Mouse (Mus musculus) neural tube, embryonic 15.5 days (tissue): Measurements from ENCODE around the gene Il12rb1. TPM values are rescaled to one million over a fixed set of nuclear protein-coding genes. Genes with fewer than 3 reads are reported as not detected.

Experiments
- ATAC-seq: fragments of 200-750 bp; cut with Nextera tagmentation; 2 replicates; pipeline ENCODE4 v1.8.0; 2017; ENCODE audit warnings: mild to moderate bottlenecking, moderate TSS enrichment, moderate library complexity; ENCODE audit not compliant: low FRiP score
- H3K27ac ChIP-seq: fragments of 300-500 bp; sonication (generic); replicated peaks from 2 replicates; pipeline ENCODE4 v1.5.1; 2015; ENCODE audit warnings: mild to moderate bottlenecking, inconsistent platforms
- H3K27me3 ChIP-seq: fragments of 300-500 bp; sonication (generic); replicated peaks from 2 replicates; pipeline ENCODE4 v1.6.1; 2015; ENCODE audit warnings: inconsistent platforms
- H3K36me3 ChIP-seq: fragments of 300-500 bp; sonication (generic); 2 replicates; pipeline ENCODE4 v1.6.1; 2015; ENCODE audit warnings: inconsistent platforms
- H3K4me1 ChIP-seq: fragments of 300-500 bp; sonication (generic); 2 replicates; pipeline ENCODE4 v1.6.1; 2015; ENCODE audit warnings: inconsistent platforms
- H3K4me2 ChIP-seq: fragments of 300-500 bp; sonication (generic); 2 replicates; pipeline ENCODE4 v1.6.1; 2015; ENCODE audit warnings: inconsistent platforms, mild to moderate bottlenecking, moderate library complexity
- H3K4me3 ChIP-seq: fragments of 300-500 bp; sonication (generic); replicated peaks from 2 replicates; pipeline ENCODE4 v1.5.1; 2015; ENCODE audit warnings: mild to moderate bottlenecking, inconsistent platforms
- H3K9ac ChIP-seq: fragments of 300-500 bp; sonication (generic); replicated peaks from 2 replicates; pipeline ENCODE4 v1.6.1; 2015; ENCODE audit warnings: mild to moderate bottlenecking, inconsistent platforms
- H3K9me3 ChIP-seq: fragments of 300-500 bp; sonication (generic); replicated peaks from 2 replicates; pipeline ENCODE4 v1.6.1; 2016; ENCODE audit warnings: inconsistent platforms
- WGBS: fragments of 180-500 bp; shearing (Covaris S2); methylation state at CpG from one replicate; pipeline ENCODE4 v1.1.7; 2015; ENCODE audit warnings: mixed read lengths; 5-methylcytosine and 5-hydroxymethylcytosine counted together
- polyA plus RNA-seq: library from polyadenylated mRNA; unstranded; fragments of >200 nt; fragmentation: Nextera tagmentation; extraction: Ambion mirVana; gene quantifications from 2 replicates; pipeline ENCODE4 v1.2.1, GENCODE M21; 2015

The Il12rb1 gene
- polyA plus RNA-seq, 1 experiment from 2014 or later, result 0.14 TPM

DNA sequence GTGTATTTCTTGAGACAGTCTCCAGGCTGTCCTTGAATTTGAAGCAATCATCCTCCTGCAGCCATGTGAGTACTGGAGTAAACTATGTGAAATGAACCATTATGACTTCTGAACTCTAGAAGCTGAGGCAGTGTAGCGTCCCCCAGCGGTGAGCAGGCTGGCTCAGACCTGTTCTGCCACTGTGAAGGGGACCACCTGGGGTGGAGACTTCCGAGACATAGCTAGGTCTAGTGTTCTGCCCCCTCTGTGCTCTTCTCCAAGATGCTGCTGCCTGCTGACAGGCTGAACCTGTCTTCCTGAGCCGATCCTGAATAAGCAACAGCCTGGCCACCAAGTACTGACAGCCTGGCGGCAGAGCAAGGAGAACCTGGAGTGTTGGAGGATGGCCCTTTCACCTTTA, 36.9 kb downstream of the Il12rb1 start:
- Histone ChIP-seq H3K4me2 (no peak overlapping the region), H3K9me3 (no peaks in the 10 kb centered on the region), H3K4me1 (peaks cover 16% of the 10 kb centered on the region), H3K27ac (no peak overlapping the region), H3K27me3 (no peaks in the 10 kb centered on the region), H3K4me3 (no peak overlapping the region), H3K9ac (no peak overlapping the region), H3K36me3 (peaks cover 7% of the 10 kb centered on the region; the same call in 1 of the 2 replicates)
- no peak for ATAC-seq
- WGBS, result 40% methylated on average over 5 of the region's 5 CpGs

DNA sequence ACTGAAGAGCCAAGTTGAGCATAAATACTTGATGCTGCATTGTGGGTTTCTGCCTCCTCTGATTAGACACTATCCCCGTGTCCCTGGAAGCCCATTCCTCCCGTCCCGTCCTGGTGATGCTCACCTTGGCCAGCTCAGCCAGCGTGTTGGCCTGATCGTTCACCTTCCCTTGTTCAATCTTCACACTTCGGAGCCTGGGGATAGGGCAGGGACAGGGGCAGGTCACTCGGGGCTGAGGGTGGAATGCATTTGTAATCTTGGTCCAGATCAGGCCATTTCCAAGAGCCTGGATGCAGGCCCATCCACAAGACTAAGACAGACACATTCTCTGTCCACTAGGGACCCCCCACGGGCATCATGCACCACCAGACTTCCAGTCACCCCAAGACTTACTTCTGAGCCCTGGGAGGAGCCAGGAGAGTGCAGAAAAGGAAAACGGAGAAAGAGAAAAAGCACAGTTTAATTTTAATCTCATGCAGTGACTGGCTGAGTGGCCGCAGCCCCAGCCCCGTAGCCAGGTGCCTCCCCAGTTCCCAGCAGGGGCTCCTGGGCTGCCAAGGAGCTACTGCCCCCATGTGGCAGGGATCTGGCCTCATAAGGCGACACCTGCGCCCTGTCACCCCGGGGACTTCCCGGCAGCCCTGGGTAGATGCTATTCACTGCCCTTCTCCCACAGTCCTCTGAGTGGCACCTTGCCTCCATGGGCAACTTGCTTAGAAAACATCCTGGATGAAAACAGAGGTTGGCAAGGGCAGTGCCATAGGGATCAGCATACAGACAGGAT, 38.3 kb downstream of the Il12rb1 start:
- H3K9me3 ChIP-seq, result no peaks in the 10 kb centered on the region

DNA sequence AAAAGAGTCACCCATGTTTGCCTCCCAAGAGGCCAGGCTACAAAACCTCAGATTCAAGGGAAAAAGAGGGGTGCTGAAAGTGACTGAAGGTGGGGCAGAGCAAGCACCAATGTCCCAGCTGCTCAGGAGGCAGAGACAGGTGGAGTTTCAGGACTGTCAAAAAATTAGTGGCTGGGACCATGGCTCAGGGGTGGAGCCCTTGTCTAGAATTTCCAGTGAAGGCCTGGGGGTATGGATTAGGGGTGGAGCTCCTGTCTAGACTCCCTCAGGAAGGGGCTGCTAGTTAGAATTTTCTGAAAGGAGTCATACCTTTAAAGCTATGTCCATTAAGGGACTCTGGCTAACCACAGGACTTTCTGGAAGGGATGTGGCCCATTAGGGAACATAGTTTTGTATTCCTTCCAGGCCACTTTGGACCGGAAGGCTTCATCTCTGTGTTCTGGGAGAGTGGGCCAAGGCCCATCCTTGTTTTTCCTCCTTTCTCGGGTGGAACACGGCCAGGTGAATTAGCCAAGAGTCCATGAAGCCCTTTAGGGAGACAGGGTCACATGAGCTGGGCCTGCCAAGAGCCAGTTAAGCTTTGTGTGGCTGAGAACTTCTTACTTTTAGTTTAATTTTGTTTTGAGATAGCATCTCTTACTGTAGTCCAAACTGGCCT, 41.2 kb downstream of the Il12rb1 start:
- peaks cover 12% of the 10 kb centered on the region; the same call in 1 of the 2 replicates for H3K36me3 ChIP-seq
- H3K27me3 ChIP-seq, result no peaks in the 10 kb centered on the region
- H3K4me2 ChIP-seq, result no peak overlapping the region
- no peak overlapping the region for H3K4me3 ChIP-seq
- WGBS, result 86% methylated on average over 3 of the region's 3 CpGs
- H3K27ac ChIP-seq, result no peak overlapping the region
- no peak for ATAC-seq
- no peaks in the 10 kb centered on the region for H3K9me3 ChIP-seq
- no peak overlapping the region for H3K9ac ChIP-seq
- peaks cover 8% of the 10 kb centered on the region; the same call in 1 of the 2 replicates for H3K4me1 ChIP-seq

More for the DNA sequence above, 38.3 kb downstream of the Il12rb1 start:
- Histone ChIP-seq H3K4me3 (no peak overlapping the region), H3K4me1 (peaks cover 4% of the 10 kb centered on the region; the same call in 1 of the 2 replicates), H3K27me3 (no peaks in the 10 kb centered on the region), H3K4me2 (no peak overlapping the region), H3K9ac (no peak overlapping the region), H3K36me3 (peaks cover 10% of the 10 kb centered on the region; the same call in 1 of the 2 replicates), H3K27ac (no peak overlapping the region)
- no peak for ATAC-seq
- 57% methylated on average over 15 of the region's 15 CpGs for WGBS

DNA sequence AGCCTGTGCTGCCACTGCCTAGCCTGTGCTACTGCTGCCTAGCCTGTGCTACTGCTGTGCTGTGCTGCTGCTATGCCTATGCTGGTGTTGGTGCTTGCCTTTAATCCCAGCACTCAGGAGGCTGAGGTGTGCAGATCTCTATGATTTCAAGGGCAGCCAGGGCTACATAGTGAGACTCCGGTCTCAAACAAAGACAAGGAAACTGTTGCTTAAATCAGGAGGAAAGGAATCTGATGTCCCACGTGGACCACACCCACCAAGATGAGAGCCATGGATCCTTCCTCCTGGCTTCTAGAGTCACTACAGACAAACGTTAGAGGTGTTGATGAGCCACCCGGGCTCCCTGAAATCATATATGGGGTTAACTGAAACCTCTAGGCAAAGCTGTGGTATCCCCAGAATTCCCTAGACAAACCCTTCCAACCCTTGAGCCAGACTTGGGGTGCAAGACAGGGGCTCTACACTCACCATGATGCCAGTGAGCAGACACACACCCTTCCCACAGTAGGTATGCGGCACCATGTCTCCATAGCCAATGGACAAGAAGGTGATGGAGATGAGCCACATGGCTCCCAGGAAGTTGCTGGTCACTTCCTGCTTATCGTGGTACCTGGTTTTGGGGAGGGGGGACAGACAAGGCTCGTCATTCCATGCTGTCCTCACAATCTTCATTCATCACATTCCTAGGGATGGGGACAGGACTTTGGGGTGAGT, 42.0 kb downstream of the Il12rb1 start:
- 84% methylated on average over 7 of the region's 7 CpGs for WGBS
- Histone ChIP-seq H3K9ac (no peak overlapping the region), H3K9me3 (no peaks in the 10 kb centered on the region), H3K27ac (no peak overlapping the region), H3K4me2 (no peak overlapping the region), H3K36me3 (peaks cover 12% of the 10 kb centered on the region; the same call in 1 of the 2 replicates), H3K4me3 (no peak overlapping the region), H3K4me1 (peaks cover 8% of the 10 kb centered on the region), H3K27me3 (no peaks in the 10 kb centered on the region)
- no peak for ATAC-seq

DNA sequence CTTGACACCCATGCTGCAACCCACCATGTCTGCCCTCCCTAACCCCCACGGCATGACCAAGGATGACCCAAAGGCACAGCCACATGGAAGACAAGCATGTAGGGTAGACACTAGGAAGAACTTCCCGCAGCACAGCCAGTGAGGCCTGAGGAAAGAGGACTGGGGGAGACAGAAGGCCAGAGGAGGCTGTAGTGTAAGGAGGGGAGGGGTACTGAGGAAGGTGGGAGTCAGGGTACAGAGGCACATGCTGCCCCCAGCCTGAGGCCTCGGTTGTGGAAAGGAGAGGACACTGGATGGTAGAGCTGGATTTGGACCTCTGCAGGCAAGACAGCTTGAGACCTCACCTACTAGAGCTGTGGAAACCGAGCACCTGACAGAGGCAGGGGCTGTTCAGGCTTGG, 42.7 kb downstream of the Il12rb1 start:
- no peaks in the 10 kb centered on the region for H3K9me3 ChIP-seq
- H3K27ac ChIP-seq, result no peak overlapping the region
- no peak overlapping the region for H3K4me2 ChIP-seq
- peaks cover 12% of the 10 kb centered on the region; the same call in 1 of the 2 replicates for H3K36me3 ChIP-seq
- H3K4me3 ChIP-seq, result no peak overlapping the region
- peaks cover 10% of the 10 kb centered on the region for H3K4me1 ChIP-seq
- no peaks in the 10 kb centered on the region for H3K27me3 ChIP-seq
- no peak for ATAC-seq
- no peak overlapping the region for H3K9ac ChIP-seq
- 85% methylated on average over 4 of the region's 4 CpGs for WGBS

DNA sequence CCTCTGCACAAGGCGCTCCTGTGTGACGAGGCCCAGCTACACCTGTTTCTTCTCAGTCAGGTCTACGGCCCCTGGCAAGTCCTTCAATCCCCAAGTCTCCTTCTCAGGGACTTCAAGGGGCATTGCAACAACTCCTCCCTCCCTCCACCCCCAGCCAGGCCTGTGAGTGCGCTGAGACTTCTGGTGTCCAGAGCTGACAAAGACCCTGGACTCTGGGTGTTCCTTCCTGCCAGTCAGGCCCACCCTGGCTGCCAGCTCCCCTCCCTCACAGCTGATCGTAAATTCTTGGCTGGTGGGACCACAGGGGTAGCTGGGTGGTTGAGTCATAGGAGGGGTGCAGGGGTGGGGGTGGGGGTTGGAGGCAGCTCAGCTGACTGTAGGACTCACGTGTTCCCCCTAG, 43.6 kb downstream of the Il12rb1 start:
- no peak for ATAC-seq
- WGBS, result 45% methylated on average over 6 of the region's 6 CpGs
- Histone ChIP-seq H3K27me3 (no peaks in the 10 kb centered on the region), H3K4me1 (peaks cover 17% of the 10 kb centered on the region), H3K36me3 (peaks cover 12% of the 10 kb centered on the region; the same call in 1 of the 2 replicates), H3K9ac (no peak overlapping the region), H3K4me2 (no peak overlapping the region), H3K4me3 (no peak overlapping the region), H3K9me3 (no peaks in the 10 kb centered on the region), H3K27ac (no peak overlapping the region)

DNA sequence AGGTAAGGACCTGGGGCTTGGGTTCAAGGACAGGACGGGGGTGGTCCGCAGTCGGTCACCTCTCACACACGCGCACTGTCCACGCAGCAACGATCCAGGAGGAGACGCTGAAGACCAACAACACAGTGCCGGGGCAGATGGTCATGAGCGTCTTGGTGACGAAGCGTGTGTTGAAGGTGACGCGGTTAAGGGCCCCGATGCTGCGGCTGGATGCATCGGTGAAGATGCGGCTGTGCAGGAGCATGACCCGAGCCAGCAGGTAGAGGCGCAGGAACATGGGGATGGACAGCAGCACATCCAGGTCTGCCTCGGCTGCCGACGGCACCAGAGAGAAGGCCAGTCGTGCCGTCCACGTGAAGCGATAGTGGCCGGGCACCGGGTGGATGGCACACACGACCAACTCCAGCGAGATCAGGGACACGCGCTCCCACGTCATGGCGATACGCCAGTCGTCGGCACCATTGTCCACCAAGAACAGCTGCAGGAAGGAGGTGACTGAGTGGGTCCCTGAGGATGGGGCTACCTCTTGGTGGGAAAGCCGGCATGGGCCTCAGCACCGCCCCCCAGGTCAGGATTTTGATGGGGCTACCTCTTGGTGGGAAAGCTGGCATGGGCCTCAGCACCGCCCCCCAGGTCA, 44.5 kb downstream of the Il12rb1 start:
- H3K4me3 ChIP-seq, result no peak overlapping the region
- no peaks in the 10 kb centered on the region for H3K27me3 ChIP-seq
- H3K9ac ChIP-seq, result no peak overlapping the region
- no peaks in the 10 kb centered on the region for H3K9me3 ChIP-seq
- no peak for ATAC-seq
- H3K27ac ChIP-seq, result no peak overlapping the region
- peaks cover 26% of the 10 kb centered on the region for H3K4me1 ChIP-seq
- H3K36me3 ChIP-seq, result peaks cover 12% of the 10 kb centered on the region; the same call in 1 of the 2 replicates
- H3K4me2 ChIP-seq, result no peak overlapping the region
- WGBS, result 93% methylated on average over 41 of the region's 41 CpGs

DNA sequence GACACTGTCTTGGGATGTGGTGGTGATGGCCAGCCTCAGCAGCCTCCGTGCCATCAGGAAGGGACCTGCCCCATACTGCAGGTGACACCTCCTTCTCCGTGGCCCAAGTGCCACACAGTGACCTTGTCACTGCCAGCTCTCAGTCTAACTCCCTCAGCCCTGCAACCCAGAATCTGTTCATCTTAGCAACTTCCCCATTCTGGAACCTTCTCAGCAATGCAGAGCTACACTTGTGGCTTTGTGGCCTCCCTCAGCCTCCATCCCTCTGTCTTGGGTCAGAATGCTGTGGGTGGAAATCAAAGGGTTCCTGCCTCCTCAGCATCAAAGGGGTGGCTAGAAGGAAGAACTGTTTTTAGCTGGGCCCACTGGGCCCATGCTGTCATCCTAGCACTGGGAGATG, 45.6 kb downstream of the Il12rb1 start:
- H3K9me3 ChIP-seq, result no peaks in the 10 kb centered on the region
- no peak overlapping the region for H3K27ac ChIP-seq
- ATAC-seq, result no peak
- peaks cover 12% of the 10 kb centered on the region; the same call in 1 of the 2 replicates for H3K36me3 ChIP-seq
- H3K9ac ChIP-seq, result no peak overlapping the region
- no peaks in the 10 kb centered on the region for H3K27me3 ChIP-seq
- peaks cover 37% of the 10 kb centered on the region for H3K4me1 ChIP-seq
- no peak overlapping the region for H3K4me3 ChIP-seq
- 76% methylated on average over 2 of the region's 2 CpGs for WGBS
- H3K4me2 ChIP-seq, result no peak overlapping the region

DNA sequence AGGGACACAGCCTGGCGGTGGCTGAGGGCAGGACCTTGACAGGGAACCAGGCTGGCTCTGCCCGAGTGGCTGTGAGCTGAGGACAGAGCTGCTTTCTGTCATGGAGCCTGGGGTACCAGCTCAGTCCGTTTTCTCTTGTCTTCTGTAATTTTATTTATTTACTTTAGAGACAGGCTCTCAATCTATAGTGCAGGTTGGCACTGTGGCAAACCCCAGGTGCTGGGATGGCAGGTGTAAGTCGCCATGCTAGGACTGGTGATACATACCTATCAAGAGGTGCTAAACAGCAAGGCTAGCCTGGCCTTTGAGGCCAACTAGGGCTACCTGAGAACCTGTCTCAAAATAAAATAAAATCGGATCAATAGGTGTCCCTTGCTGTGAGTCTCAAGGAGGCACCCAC, 47.8 kb downstream of the Il12rb1 start:
- H3K4me2 ChIP-seq, result peak overlapping the region; percentile 89
- no peaks in the 10 kb centered on the region for H3K27me3 ChIP-seq
- 65% methylated on average over 5 of the region's 5 CpGs for WGBS
- peak overlapping the region; percentile 54 for H3K4me3 ChIP-seq
- no peaks in the 10 kb centered on the region for H3K9me3 ChIP-seq
- H3K4me1 ChIP-seq, result peaks cover 40% of the 10 kb centered on the region
- H3K27ac ChIP-seq, result no peak overlapping the region
- no peak for ATAC-seq
- H3K9ac ChIP-seq, result no peak overlapping the region
- H3K36me3 ChIP-seq, result peaks cover 7% of the 10 kb centered on the region; the same call in 1 of the 2 replicates

DNA sequence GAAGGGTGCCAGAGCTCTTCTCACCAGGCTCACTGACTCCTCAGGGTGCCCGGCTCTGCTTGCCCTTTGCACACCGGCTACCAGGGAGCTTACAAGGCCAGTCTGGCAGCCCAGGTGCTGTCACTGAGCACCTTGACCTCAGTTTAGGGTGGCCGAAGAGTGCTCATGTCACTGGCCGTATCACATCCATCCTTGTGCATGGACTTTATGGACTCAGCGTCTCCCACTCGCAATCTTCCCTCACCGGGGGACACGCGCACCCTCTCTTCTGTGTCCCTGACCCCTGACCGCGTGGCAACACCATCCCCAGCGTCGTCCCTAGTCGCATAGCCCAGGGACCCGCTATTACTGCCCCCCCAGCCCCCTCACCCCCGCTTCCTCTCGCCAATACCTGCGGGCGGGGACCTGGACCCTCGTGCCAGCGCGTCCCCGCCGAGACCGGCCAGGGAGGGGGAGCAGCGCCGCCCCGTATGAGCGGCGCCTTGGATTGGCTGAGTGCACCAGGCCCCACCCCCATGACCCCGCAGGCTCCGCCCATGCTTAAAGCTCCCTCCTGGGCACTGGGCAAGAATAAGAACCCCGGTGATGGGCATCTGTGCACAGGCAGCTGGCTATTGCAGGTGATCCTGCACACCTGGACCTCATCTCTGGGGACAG, 48.4 kb downstream of the Il12rb1 start:
- H3K27me3 ChIP-seq, result no peaks in the 10 kb centered on the region; the same call in 1 of the 2 replicates
- peaks cover 7% of the 10 kb centered on the region; the same call in 1 of the 2 replicates for H3K36me3 ChIP-seq
- 7% methylated on average over 33 of the region's 33 CpGs for WGBS
- peak overlapping the region; percentile 54 for H3K4me3 ChIP-seq
- peak; percentile 86 for ATAC-seq
- H3K9ac ChIP-seq, result peak overlapping the region; percentile 63
- peak overlapping the region; percentile 89 for H3K4me2 ChIP-seq
- peaks cover 39% of the 10 kb centered on the region for H3K4me1 ChIP-seq
- no peaks in the 10 kb centered on the region for H3K9me3 ChIP-seq
- H3K27ac ChIP-seq, result peak overlapping the region; percentile 23; the same call in 1 of the 2 replicates
